Mouse (Mus musculus): Measurements from ENCODE around the gene Vil1. TPM values are rescaled to one million over a fixed set of nuclear protein-coding genes. Genes with fewer than 3 reads are reported as not detected.

Gene Vil1
- polyA plus RNA-seq, 1 experiment from 2014 or later = 0.81 TPM

MicroRNAs encoded within 50 kb of the gene (microRNA counts, 519-probe panel; counts per million panel counts)
- 2,753 counts per million, percentile 72 among the panel's probes with 10 or more counts for microRNA mmu-miR-26b

Small RNAs within 50 kb of the gene (microRNA-seq; reads per million reads assigned to microRNA genes)
- 47,394 reads per million, percentile 99 among the genes with 10 or more reads in this experiment for gene Mir26b

Other genes starting within 250 kb of the Vil1 start
- gene Cxcr1, start 214.7 kb upstream of the Vil1 start, polyA plus RNA-seq (2016; fragmentation: Nextera tagmentation; extraction: Ambion mirVana) = not detected in 2 replicates
- 268 and 269 TPM in 2 replicates for gene Arpc2, start 173.3 kb upstream of the Vil1 start, polyA plus RNA-seq (2016; fragmentation: Nextera tagmentation; extraction: Ambion mirVana)
- gene Gpbar1, start 130.8 kb upstream of the Vil1 start, polyA plus RNA-seq (2016; fragmentation: Nextera tagmentation; extraction: Ambion mirVana) = 1.2 and 1.5 TPM in 2 replicates
- 119 and 120 TPM in 2 replicates for gene Aamp, start 124.6 kb upstream of the Vil1 start, polyA plus RNA-seq (2016; fragmentation: Nextera tagmentation; extraction: Ambion mirVana)
- gene Pnkd, start 124.4 kb upstream of the Vil1 start, polyA plus RNA-seq (2016; fragmentation: Nextera tagmentation; extraction: Ambion mirVana) = 45.7 and 48.7 TPM in 2 replicates
- gene Tmbim1, start 103.8 kb upstream of the Vil1 start, polyA plus RNA-seq (2016; fragmentation: Nextera tagmentation; extraction: Ambion mirVana) = 17.5 and 18.6 TPM in 2 replicates
- gene Catip, start 47.3 kb upstream of the Vil1 start, polyA plus RNA-seq (2016; fragmentation: Nextera tagmentation; extraction: Ambion mirVana) = 0.11 and 0.14 TPM in 2 replicates
- gene Slc11a1, start 34.2 kb upstream of the Vil1 start, polyA plus RNA-seq (2016; fragmentation: Nextera tagmentation; extraction: Ambion mirVana) = 8.6 and 9.0 TPM in 2 replicates
- gene Ctdsp1, start 17.9 kb upstream of the Vil1 start, polyA plus RNA-seq (2016; fragmentation: Nextera tagmentation; extraction: Ambion mirVana) = 42.0 and 42.4 TPM in 2 replicates
- 51.6 and 52.4 TPM in 2 replicates for gene Cnot9, start 96.7 kb downstream of the Vil1 start, polyA plus RNA-seq (2016; fragmentation: Nextera tagmentation; extraction: Ambion mirVana)
- gene Plcd4, start 133.5 kb downstream of the Vil1 start, polyA plus RNA-seq (2016; fragmentation: Nextera tagmentation; extraction: Ambion mirVana) = 0.12 and 0.14 TPM in 2 replicates
- gene Usp37, start 134.9 kb downstream of the Vil1 start, polyA plus RNA-seq (2016; fragmentation: Nextera tagmentation; extraction: Ambion mirVana) = 19.2 and 19.9 TPM in 2 replicates
- gene Zfp142, start 178.9 kb downstream of the Vil1 start, polyA plus RNA-seq (2016; fragmentation: Nextera tagmentation; extraction: Ambion mirVana) = 3.8 and 3.9 TPM in 2 replicates
- gene Bcs1l, start 178.9 kb downstream of the Vil1 start, polyA plus RNA-seq (2016; fragmentation: Nextera tagmentation; extraction: Ambion mirVana) = 16.2 and 16.3 TPM in 2 replicates
- 14.7 and 15.9 TPM in 2 replicates for gene Rnf25, start 192.0 kb downstream of the Vil1 start, polyA plus RNA-seq (2016; fragmentation: Nextera tagmentation; extraction: Ambion mirVana)
- gene Stk36, start 192.1 kb downstream of the Vil1 start, polyA plus RNA-seq (2016; fragmentation: Nextera tagmentation; extraction: Ambion mirVana) = 0.75 and 1.2 TPM in 2 replicates

All from liver, embryonic 12.5 days (tissue).